15 mouse cellular contexts compared by ENCODE assay signal in the genomic region with DNA sequence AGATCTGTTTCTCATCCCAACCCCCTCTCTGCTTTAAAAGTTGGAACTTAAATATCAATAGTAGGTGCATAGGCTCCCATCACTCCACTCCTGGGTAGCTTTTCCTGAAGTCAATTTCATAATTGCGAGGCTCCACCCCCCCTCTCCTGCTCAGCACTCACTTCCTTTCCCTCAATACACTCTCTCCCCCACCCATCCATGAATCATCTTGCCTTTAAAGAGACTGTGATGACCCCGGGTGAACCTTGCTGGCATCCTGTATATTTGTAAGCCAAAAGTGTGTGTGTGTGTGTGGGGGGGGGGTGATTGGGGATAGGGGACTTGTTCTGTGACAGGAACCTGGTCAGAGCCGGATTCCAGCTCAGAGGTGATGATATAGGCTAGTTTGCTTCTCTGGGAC. TPM values are rescaled to one million over a fixed set of nuclear protein-coding genes. Genes with fewer than 3 reads are reported as not detected.
DNase-seq lines count a peak whose midpoint lies in the region; ATAC-seq lines count a peak whose summit lies in the region.
"Had no signal": no experiment of that assay in that cellular context is flagged by ENCODE, and none has a peak within 500 bp of the region (broad histone marks: within the 10 kb centered on the region; RNA-seq: fewer than 3 reads in every experiment).

No protein-coding gene starts in this region.

- H3K9me3 ChIP-seq in kidney, embryonic 15.5 days (replicated peaks): no peaks in the 10 kb centered on the region
- H3K9me3 ChIP-seq: liver, embryonic 12.5 days; neural tube, embryonic 15.5 days had no signal

- WGBS in kidney, embryonic 15.5 days: 49% methylated on average over 3 of the region's 3 CpGs

- no peak overlapping the region for H3K4me2 ChIP-seq in kidney, embryonic 15.5 days
- H3K4me2 ChIP-seq: liver, embryonic 12.5 days; neural tube, embryonic 15.5 days had no signal

- H3K36me3 ChIP-seq in kidney, embryonic 15.5 days: no peaks in the 10 kb centered on the region
- H3K36me3 ChIP-seq: liver, embryonic 12.5 days; neural tube, embryonic 15.5 days had no signal

- H3K4me3 ChIP-seq in kidney, embryonic 15.5 days (replicated peaks): no peak overlapping the region
- H3K4me3 ChIP-seq: erythroblast, embryonic 14.5 days; liver, embryonic 12.5 days; neural tube, embryonic 15.5 days had no signal

- peak; percentile 24 for DNase-seq in adrenal gland, postnatal 10 days
- DNase-seq in adrenal gland, adult 8-10 months: no peak
- no peak for DNase-seq in kidney, adult 11 months
- DNase-seq in adrenal gland, postnatal 14 days: peak; percentile 55
- peak; percentile 50 to 67 for DNase-seq in kidney, postnatal 4 days
- no peak for DNase-seq in gastrocnemius, postnatal 10 days
- no peak for DNase-seq in yolk sac, embryonic 10.5 days (ENCODE audit: low spot score)
- DNase-seq: B cell, adult 2 months; cerebellum, adult 9-11 months; gastrocnemius, postnatal 14 days had no signal

- 0 out of 2 replicates have a peak overlapping the region, but pooled peaks have one; percentile 32 for H3K27ac ChIP-seq in kidney, embryonic 15.5 days
- H3K27ac ChIP-seq: liver, embryonic 12.5 days; neural tube, embryonic 15.5 days; stomach, postnatal 0 days had no signal

- H3K27me3 ChIP-seq in kidney, embryonic 15.5 days: no peaks in the 10 kb centered on the region
- H3K27me3 ChIP-seq: neural tube, embryonic 15.5 days had no signal

- ATAC-seq in kidney, embryonic 15.5 days (replicated peaks; ENCODE audit: low FRiP score): no peak
- ATAC-seq: liver, embryonic 12.5 days had no signal

- H3K4me1 ChIP-seq in kidney, embryonic 15.5 days: peaks cover 6% of the 10 kb centered on the region; the same call in 1 of the 2 replicates
- H3K4me1 ChIP-seq: liver, embryonic 12.5 days; neural tube, embryonic 15.5 days had no signal

- H3K9ac ChIP-seq in kidney, embryonic 15.5 days: no peak overlapping the region
- H3K9ac ChIP-seq: liver, embryonic 12.5 days; neural tube, embryonic 15.5 days had no signal

RNA-seq across cellular contexts. Expression of a gene that starts 9.8 kb away (rescaled TPM):
- 10 to 100 TPM; 25.2 to 41.2 TPM for total RNA-seq in adrenal gland, postnatal 10 days (2021)
- 10 to 100 TPM; 32.0 to 59.9 (median 48.1) TPM for total RNA-seq in adrenal gland, adult 8-10 months (2022)
- 6.3 and 7.0 TPM in 2 replicates for polyA plus RNA-seq in kidney, embryonic 15.5 days (2015; fragmentation: Nextera tagmentation; extraction: Ambion mirVana)
- 32.4 and 34.6 TPM in 2 replicates for total RNA-seq in adrenal gland, postnatal 14 days (2021)
- total RNA-seq in gastrocnemius, postnatal 10 days (2021): 10 to 100 TPM; 27.7 to 33.5 TPM

Comparison
In these comparisons a context has a peak if more than half of its experiments do, and no peak if none do; other contexts are left out.
1. DNase-seq: peak in adrenal gland, postnatal 10 days (single experiment), adrenal gland, postnatal 14 days (single experiment) and kidney, postnatal 4 days (2 of 2); none in adrenal gland, adult 8-10 months (single experiment), kidney, adult 11 months (single experiment), gastrocnemius, postnatal 10 days (single experiment) and yolk sac, embryonic 10.5 days (single experiment).